Mouse (Mus musculus) liver, embryonic 14.5 days (tissue): ENCODE data around the gene Siva1. TPM values are rescaled to one million over a fixed set of nuclear protein-coding genes. Genes with fewer than 3 reads are reported as not detected.

Experiments
- ATAC-seq: fragments of 200-750 bp; cut with Nextera tagmentation; 2 replicates; pipeline ENCODE4 v1.8.0; 2017; ENCODE audit warnings: moderate number of reproducible peaks, mild to moderate bottlenecking, moderate library complexity; ENCODE audit not compliant: insufficient read depth
- DNase-seq, 3 experiments: peaks; one replicate each; pipeline ENCODE4 v3.0.0-alpha.2; 2012 to 2013; ENCODE audit warnings: low read depth in 3 of 3, low spot score in 3 of 3
- H3K27ac ChIP-seq: fragments of 300-500 bp; sonication (generic); 2 replicates; pipeline ENCODE4 v1.5.1; 2014; ENCODE audit warnings: moderate library complexity, mild to moderate bottlenecking, control low read depth, inconsistent platforms
- H3K27me3 ChIP-seq: fragments of 300-500 bp; sonication (generic); 2 replicates; pipeline ENCODE4 v1.6.1; 2014; ENCODE audit warnings: mild to moderate bottlenecking, low read length, moderate library complexity; ENCODE audit not compliant: control insufficient read depth, insufficient read depth
- H3K36me3 ChIP-seq: fragments of 300-500 bp; sonication (generic); replicated peaks from 2 replicates; pipeline ENCODE4 v1.6.1; 2014; ENCODE audit warnings: low read depth; ENCODE audit not compliant: control insufficient read depth, insufficient read depth
- H3K4me1 ChIP-seq, 2 experiments: fragments of 200-500 bp in 1 of 2; fragments of 300-500 bp in 1 of 2; sonication (generic) in 1 of 2; replicated peaks; 2 replicates each; pipeline ENCODE4 v1.6.1; 2012 to 2014; ENCODE audit warnings: antibody characterized with exemption in 1 of 2, inconsistent platforms in 1 of 2, low read length in 1 of 2; ENCODE audit not compliant: control insufficient read depth in 2 of 2, insufficient read depth in 2 of 2
- H3K4me2 ChIP-seq: fragments of 300-500 bp; sonication (generic); 2 replicates; pipeline ENCODE4 v1.6.1; 2014; ENCODE audit warnings: low read depth, mild to moderate bottlenecking, control low read depth, moderate library complexity
- H3K4me3 ChIP-seq, 2 experiments: fragments of 200-500 bp in 1 of 2; fragments of 300-500 bp in 1 of 2; sonication (generic) in 1 of 2; 2 replicates each; pipeline ENCODE4 v1.5.1; 2012 to 2014; ENCODE audit warnings: low read depth in 2 of 2, low read length in 2 of 2, mild to moderate bottlenecking in 2 of 2, control low read depth in 1 of 2, inconsistent platforms in 1 of 2, moderate library complexity in 1 of 2; ENCODE audit not compliant: insufficient read depth in 1 of 2
- H3K9ac ChIP-seq: fragments of 300-500 bp; sonication (generic); replicated peaks from 2 replicates; pipeline ENCODE4 v1.6.1; 2014; ENCODE audit warnings: mild to moderate bottlenecking, control low read depth, moderate library complexity
- H3K9me3 ChIP-seq: fragments of 300-500 bp; sonication (generic); 2 replicates; pipeline ENCODE4 v1.6.1; 2016; ENCODE audit warnings: low read length, mixed read lengths; ENCODE audit not compliant: control insufficient read depth
- CTCF ChIP-seq: IDR thresholded peaks from 2 replicates; pipeline ENCODE4 v1.5.1; 2016; ENCODE audit warnings: antibody characterized with exemption, low read depth, control low read depth
- EP300 ChIP-seq: IDR thresholded peaks from 2 replicates; pipeline ENCODE4 v1.6.1; 2016; ENCODE audit warnings: antibody characterized with exemption, low read depth
- WGBS: fragments of 180-500 bp; shearing (Covaris S2); extraction: QIAGEN DNeasy Blood & Tissue Kit; methylation state at CpG from one replicate; pipeline ENCODE4 v1.1.7; 2014; ENCODE audit not compliant: insufficient replicate concordance; 5-methylcytosine and 5-hydroxymethylcytosine counted together
- polyA plus RNA-seq, 2 experiments: library from polyadenylated mRNA; depleted of rRNA in 1 of 2; stranded (reverse) in 1 of 2; unstranded in 1 of 2; fragments of >200 nt; fragmentation: Nextera tagmentation in 1 of 2; extraction: Ambion mirVana in 1 of 2; gene quantifications; 2 replicates each; pipeline versions ENCODE4 v1.2.1 to v1.2.3; 2012 to 2014

The Siva1 gene
- polyA plus RNA-seq, 2 experiments: 70.6 to 157 TPM

DNA sequence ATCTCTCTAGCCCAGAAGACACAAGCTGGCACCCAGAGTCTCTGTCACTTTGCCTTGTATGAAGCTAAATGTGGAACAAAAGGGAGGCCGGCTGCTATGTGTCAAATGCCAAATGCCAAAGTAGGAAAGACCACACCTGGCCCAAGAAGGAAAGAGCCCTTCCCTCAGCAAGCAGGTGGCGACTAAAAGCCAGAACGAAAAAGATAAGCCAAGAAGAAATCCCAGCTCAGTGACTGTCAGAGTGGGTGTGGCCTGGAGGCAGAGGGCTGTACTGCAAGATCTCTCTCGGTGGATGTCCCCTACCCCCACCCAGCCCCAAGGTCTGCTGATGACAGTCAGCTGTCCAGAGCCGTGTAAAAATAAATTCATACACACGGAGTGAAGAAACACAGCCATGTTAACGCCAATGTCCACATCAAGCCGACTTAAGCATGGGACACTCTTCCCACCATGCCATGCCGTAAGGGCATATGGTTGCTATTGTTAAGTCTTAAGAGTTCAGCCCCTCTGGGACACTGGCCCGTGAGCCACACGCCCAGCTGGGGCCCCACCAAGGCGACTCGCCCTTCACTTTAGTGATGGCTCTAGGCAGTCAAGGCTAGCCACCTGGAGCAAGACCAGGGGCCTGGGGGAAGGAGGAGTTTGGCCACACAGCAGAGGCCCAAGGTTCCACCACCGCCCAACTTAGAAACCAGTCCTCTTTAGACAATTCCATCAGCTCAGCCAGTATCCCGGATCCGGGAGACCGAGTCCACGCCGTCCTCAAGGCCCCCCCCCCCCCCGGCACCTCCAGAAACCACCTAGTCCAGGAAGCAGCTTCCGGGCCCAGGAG is 28.5 kb downstream of the Siva1 start:
- Histone ChIP-seq H3K27me3 (peaks cover 11% of the 10 kb centered on the region), H3K4me2 (peak overlapping the region; percentile 94), H3K4me3 (peak overlapping the region; percentile 75 to 82), H3K9ac (peak overlapping the region; percentile 86), H3K4me1 (peaks cover 23 to 24% of the 10 kb centered on the region in 2 experiments), H3K27ac (no peak overlapping the region), H3K9me3 (no peaks in the 10 kb centered on the region), H3K36me3 (no peaks in the 10 kb centered on the region; the same call in 1 of the 2 replicates)
- DNase-seq: no peak
- 6% methylated on average over 21 of the region's 21 CpGs for WGBS
- TF ChIP-seq CTCF (peak; percentile 19; the same call in 1 of the 2 replicates), EP300 (no peak)
- no peak for ATAC-seq

DNA sequence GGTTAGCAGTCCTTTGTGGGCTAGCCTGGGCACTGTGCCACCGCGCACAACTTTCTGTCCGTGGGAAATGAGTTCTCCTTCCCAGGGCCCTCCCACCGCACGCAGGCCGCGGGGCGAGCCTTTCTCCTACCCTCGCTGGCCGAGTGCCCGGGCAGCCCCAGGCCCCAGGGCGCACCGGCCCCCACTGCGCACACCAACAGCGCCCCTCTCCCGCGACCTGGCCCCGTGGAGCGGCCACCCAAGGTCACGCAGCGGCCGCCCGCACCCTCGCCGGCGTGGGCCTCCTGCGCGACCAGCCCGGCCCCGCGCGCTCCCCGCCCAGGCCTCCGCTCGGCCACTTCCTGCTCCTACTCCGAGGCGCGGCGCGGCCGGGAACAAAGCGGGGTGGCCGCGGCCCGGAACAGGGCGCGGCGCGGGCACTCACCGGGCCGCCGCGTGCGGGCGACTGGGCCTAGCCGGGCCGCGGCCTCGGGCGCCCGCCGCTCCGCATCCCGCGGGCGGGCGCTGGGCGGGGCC is 29.2 kb downstream of the Siva1 start:
- Histone ChIP-seq H3K4me2 (peak overlapping the region; percentile 94), H3K27me3 (peaks cover 18% of the 10 kb centered on the region), H3K27ac (peak overlapping the region; percentile 19; the same call in 1 of the 2 replicates), H3K9me3 (no peaks in the 10 kb centered on the region), H3K9ac (peak overlapping the region; percentile 86), H3K36me3 (no peaks in the 10 kb centered on the region; the same call in 1 of the 2 replicates), H3K4me3 (peak overlapping the region; percentile 75 to 82), H3K4me1 (peaks cover 23 to 24% of the 10 kb centered on the region in 2 experiments)
- DNase-seq (no peak), ATAC-seq (peak; percentile 36; the same call in 1 of the 2 replicates)
- TF ChIP-seq CTCF (no peak), EP300 (no peak)
- under 1% methylated on average over 50 of the region's 68 CpGs for WGBS

DNA sequence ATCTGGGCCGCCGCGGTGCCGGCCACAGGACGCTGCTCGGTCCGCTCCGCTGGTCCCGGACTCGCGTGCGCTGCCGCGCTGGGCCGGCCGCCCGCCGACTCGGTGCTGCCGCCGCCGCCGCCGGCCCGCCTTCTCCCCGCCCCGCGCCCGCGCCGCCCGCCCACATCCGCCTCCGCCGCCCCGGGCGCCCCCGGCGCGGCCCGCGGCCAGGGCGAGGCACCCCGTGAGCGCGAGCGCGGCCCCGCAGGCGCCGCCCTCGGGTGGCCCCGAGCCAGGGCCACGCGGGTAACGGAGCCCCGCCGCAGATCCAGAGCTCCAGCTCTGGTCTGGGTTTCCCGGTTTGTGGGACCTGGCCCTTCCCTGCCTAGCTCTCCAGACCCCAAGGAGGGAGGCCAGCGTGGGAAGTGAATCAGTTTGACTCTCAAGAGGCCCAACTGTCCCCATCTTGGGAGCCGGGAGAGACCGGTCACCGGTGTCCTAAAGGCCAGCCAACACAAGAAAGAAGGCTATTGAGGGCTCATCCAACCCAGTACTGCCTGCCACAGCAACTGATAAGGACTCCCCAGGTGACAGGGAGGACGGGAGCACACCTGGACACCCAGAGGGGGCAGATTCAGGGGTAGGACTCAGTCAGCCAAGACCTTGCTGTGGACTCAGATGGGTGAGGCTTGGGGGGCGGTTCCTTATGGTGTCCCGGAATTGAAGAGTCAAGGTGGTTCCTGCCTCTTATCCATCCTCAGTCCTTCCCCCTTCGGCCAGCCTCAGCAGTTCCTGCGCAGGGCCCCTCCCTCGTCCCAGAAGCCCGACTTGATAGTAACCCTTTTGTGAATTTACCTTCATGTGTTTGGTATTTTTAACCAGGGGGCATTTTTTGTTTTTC is 29.9 kb downstream of the Siva1 start, which contains the start of gene Akt1:
TSS of gene Akt1 (minus strand) at position 753 of the 880 bp plus-strand sequence.
- Histone ChIP-seq H3K4me1 (peaks cover 23 to 24% of the 10 kb centered on the region in 2 experiments), H3K36me3 (no peaks in the 10 kb centered on the region), H3K4me2 (peak within 1 kb of the TSS; percentile 94), H3K9ac (peak within 1 kb of the TSS; percentile 86), H3K4me3 (peak within 1 kb of the TSS; percentile 75 to 82), H3K27me3 (peaks cover 25% of the 10 kb centered on the region), H3K9me3 (no peaks in the 10 kb centered on the region), H3K27ac (peak within 1 kb of the TSS; percentile 67)
- ATAC-seq: peak; percentile 74
- peak; percentile 56 to 66 (median 59) for DNase-seq
- under 1% methylated on average over 54 of the region's 70 CpGs for WGBS
- TF ChIP-seq CTCF (no peak), EP300 (no peak)

DNA sequence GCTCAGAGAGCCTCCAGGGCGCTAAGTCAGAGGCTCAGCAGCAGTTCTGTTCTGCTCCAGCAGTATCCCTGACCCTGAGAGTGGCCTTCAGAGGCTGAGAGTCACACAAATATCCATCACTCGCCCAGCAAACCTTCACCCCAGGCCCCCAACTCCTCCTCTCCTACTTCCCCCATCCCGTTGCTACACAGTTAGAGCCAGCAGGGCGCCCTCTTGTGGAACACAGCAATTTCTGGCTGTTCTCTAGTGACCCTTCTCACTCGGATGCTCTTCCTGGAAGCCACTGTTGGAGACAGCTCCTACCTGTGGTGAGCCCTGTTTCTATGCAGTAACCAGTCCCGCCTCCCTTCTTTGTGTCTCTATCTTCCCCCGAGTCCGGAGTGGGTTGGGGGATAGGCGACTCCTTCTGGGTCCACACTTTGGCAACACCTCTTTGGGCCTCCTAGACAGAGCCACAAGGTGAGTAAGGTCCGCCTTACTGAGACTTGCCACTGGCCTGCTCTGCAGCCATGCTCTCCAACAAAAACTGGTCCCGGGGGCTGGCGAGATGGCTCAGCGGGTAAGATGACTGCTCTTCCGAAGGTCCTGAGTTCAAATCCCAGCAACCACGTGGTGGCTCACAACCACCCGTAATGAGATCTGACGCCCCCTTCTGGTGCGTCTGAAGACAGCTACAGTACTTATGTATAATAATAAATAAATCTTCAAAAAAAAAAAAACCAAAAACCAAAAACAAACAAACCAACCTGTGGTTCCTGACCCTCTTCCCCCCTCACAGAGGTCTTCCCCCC is 31.0 kb downstream of the Siva1 start:
- Histone ChIP-seq H3K27ac (no peak overlapping the region), H3K4me1 (peaks cover 23 to 24% of the 10 kb centered on the region in 2 experiments), H3K27me3 (peaks cover 36% of the 10 kb centered on the region), H3K9ac (no peak overlapping the region; the same call in 1 of the 2 replicates), H3K4me3 (peak overlapping the region; percentile 75 to 82; a peak in 3 of 4 replicates), H3K36me3 (no peaks in the 10 kb centered on the region), H3K4me2 (peak overlapping the region; percentile 94), H3K9me3 (no peaks in the 10 kb centered on the region)
- ATAC-seq (peak; percentile 46), DNase-seq (peak; percentile 65 to 75 (median 72))
- 13% methylated on average over 18 of the region's 18 CpGs for WGBS
- TF ChIP-seq CTCF: peak; percentile 93
- TF ChIP-seq EP300: no peak
